Mouse (Mus musculus): Measurements from ENCODE around the gene Atp13a2.

Gene Atp13a2

GRCm38 (mm10) chr4:141041117-141041516 lies 54.4 kb downstream of the Atp13a2 start:
- DNase-seq (ENCODE audit: low spot score): peak; percentile 85

GRCm38 (mm10) chr4:141044816-141045215 lies 58.1 kb downstream of the Atp13a2 start:
- peak; percentile 86 for DNase-seq (ENCODE audit: low spot score)

DNA sequence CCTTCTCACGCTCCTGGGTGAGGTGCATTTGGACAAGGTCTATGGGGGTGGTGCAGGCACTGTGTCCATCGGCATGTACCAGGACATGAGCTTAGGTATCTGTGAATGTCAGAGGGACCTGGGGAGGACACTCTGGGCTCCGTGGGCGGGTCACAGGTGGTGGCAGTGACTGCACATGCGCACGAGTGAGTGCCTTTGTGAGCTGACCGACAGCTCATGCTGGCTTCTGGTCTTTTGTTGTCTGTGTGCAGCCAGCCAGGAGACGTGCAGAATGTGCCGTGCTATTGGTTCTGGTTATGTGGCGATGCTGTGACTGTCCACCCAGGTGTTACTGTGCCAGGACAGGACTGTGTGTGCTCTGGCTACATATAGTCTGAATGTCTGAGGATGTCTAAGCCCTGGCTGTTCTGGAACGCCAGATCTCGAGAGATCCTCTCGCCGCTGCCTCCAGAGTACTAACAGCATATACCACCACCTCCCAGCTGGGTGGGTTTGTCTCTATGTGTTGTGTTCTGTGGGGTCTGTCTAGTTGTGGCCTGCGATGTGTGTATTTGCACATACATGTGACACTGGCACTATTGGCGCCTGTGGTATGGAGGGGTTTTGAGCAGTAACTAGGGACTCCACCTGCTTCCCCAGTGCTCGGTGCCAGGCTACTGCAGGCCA lies 62.3 kb downstream of the Atp13a2 start:
- no peak for DNase-seq (ENCODE audit: low spot score)

- DNase-seq (ENCODE audit: low spot score): no peak
Observed at GRCm38 (mm10) chr4:141049476-141049835, 62.8 kb downstream of the Atp13a2 start.

DNA sequence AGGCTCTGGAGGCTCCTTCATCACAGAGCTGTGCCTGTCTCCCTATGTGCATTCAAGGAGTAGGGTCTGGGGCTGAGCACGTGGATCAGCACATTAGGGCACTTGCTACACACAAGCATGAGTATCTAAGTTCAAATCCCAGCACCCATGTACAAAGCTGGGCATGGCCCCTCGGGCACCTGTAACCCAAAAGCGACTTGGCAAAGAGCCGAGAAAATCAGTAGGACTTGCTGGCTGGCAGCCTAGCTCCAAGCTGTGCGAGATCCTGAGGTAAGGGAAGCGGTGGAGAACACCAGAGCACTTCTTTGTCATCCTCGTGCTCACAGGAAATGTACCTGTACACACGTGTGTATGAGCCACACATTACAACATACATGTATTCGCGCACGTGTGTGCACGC lies 65.8 kb downstream of the Atp13a2 start:
- no peak for DNase-seq (ENCODE audit: low spot score)

GRCm38 (mm10) chr4:141053138-141053537 lies 66.5 kb downstream of the Atp13a2 start:
- no peak for DNase-seq (ENCODE audit: low spot score)

DNA sequence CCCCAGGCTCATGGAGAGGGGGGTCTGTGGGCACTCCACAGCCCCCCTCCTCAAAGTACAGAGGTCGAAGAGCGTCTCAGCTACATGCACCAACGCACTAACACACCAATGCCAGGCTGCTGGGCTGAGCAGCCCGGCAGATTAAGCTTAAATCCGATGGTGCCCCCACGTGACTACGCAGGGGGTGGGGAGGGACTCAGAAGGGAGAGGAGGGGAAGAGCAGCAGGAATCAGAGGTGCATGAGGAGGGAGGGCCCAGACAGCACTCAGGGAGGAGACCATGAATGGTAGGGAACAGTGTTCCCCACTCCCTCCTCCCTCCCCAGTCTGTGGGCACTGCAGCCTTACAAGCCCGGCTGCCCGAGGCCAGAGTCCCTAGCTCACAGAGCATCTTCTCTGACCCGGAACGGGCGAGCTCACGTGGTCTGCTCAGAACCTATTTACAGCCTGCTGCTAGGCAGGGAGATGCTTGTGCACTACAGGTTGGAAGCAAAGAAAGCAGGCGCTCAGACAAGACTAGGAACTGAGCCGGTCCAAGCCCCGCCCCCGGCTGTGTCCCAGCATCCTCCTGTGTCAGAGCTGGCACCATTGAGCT lies 67.0 kb downstream of the Atp13a2 start:
- DNase-seq (ENCODE audit: low spot score): no peak

Measured in testis, postnatal 10 days (tissue).